Mouse (Mus musculus) cortical plate, adult 2 months (tissue): ENCODE results near the gene Uqcc1.

ENCODE experiments used
- CTCF ChIP-seq: fragments of 200-500 bp; IDR thresholded peaks from 2 replicates; pipeline ENCODE4 v1.5.1; 2011; ENCODE audit warnings: mild to moderate bottlenecking, control low read depth, low read length; ENCODE audit not compliant: insufficient read depth; ENCODE audit errors: extremely low read depth
- POLR2A ChIP-seq: fragments of 200-500 bp; IDR thresholded peaks from 2 replicates; pipeline ENCODE4 v1.6.1; 2011; ENCODE audit warnings: mild to moderate bottlenecking, low read length, control low read depth; ENCODE audit not compliant: insufficient read depth; ENCODE audit errors: extremely low read depth

DNA sequence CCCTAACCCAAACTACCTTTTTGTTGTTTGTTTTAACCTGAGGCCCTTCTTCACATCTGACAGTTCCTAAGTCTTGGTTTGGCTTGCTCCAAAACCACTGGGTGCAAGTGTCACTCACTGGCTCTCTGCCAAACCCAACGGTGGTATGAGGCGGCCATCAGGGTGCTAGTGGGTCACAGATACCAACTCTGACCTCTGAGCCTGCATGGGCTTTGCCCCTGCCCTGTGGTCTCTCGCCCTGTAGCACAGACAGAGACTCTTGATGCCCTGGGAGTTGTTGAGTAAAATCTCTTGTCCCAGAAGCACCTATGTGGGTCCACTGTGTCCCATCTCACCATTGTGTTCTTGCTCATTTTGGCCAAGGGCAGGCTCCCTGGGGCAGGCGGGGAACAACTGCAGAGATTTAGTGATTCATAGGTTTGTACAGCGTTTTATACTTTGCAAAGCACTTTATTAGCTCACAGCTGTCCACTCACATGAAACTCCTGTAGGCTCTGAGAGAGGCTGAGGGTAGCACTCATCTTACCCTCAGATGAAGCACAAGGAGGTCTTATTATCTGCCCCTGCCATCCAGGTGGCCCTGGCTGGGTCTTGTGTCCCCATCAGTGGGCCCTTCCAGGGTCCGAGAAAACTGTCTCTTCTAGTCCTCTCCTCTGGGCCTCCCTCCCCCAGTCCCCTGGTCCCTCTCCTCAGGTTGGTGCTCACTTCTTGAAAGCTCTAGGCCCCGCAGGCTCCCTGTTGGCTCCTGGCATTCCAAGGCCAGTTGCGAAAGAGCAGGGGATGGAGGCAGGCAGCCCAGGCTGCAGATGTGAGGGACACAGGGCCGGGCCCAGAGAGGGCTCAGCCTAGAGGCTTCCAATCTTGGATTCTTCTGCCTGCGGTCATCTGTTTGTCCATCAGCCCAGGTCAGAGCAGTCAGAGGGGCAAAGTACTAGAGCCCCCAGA lies 112.5 kb downstream of the Uqcc1 start:
- TF ChIP-seq CTCF (no peak), POLR2A (peak; percentile 3; the same call in 1 of the 2 replicates)
